Mouse (Mus musculus) G1E (cell line): ENCODE measurements around the gene Sgms2.
A peak's percentile ranks its signal among the peaks of the same experiment; 100 is the strongest.

Experiments
- CTCF ChIP-seq: IDR thresholded peaks from 2 replicates; pipeline ENCODE4 v1.5.1; 2012; ENCODE audit warnings: low read depth, low read length, inconsistent platforms, mixed read lengths
- GATA1 ChIP-seq: IDR thresholded peaks from 2 replicates; pipeline ENCODE4 v1.6.1; 2012; ENCODE audit warnings: borderline replicate concordance, low read length, inconsistent platforms, mixed read lengths
- GATA2 ChIP-seq: IDR thresholded peaks from 2 replicates; pipeline ENCODE4 v1.6.1; 2012; ENCODE audit warnings: low read depth, low read length, inconsistent platforms, borderline replicate concordance
- POLR2AphosphoS5 ChIP-seq: IDR thresholded peaks from 2 replicates; pipeline ENCODE4 v1.6.1; 2012; ENCODE audit warnings: low read depth, low read length, inconsistent platforms; ENCODE audit not compliant: insufficient replicate concordance
- TAL1 ChIP-seq: conservative IDR thresholded peaks from 2 replicates; pipeline ENCODE4 v1.6.1; 2012; ENCODE audit warnings: low read depth, low read length, inconsistent platforms, mixed read lengths

DNA sequence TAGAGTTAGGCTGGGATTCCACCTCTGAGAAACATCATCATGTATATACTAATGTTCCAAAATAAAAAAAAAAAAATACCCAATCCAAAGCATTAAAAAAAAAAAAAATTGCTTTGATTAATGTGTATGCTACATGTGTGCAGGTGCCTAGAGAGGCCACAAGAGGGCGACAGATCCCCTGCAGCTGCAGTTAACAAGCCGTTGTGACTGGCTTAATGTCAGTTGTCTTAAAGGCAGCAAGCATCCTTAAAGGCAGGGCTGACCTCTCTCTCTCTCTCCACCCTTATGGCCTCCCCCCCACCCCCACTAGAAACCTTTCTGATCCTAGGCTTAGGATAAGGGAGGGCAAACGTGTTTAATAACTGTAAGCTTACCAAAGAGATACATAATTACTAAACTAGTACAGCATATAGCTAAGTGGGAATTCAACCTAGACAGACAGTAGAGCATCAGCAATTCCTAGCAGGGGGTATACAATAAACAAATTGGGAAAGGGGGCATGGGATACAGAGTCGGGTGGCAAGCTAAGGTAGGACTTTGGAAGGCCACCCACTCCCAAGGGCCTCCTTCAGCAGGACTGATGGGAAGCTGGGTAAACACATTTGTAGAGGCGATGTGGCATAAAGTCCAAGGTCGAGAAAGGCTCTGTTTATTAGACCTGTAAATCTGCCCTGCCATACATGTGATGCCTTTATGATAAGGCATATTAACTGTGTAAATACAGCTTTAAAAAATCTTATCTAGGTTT, 143.2 kb downstream of the Sgms2 start:
- no peak for TF ChIP-seq GATA1
- peak; percentile 40 for TF ChIP-seq CTCF
- no peak for TF ChIP-seq TAL1
- TF ChIP-seq POLR2AphosphoS5, result no peak
- no peak for TF ChIP-seq GATA2
